Comparison of ENCODE assay signal across 9 mouse cellular contexts in the genomic region with DNA sequence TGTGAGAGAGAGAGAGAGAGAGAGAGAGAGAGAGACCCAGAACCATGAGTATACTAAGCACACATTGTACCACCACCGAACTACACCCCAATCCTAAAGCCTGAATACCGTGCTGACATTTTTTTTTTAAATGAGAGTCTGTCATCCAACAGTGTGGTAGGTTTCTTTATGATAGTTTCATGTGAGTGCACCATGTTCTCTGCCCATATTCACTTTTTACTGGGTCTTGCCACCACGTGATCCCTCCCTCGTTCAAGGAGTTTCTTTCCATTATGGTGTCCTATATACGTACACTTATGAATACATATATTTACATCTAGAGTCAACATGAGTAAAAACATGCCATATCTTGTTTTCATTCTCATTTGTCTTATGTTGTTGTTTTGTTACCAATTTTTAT. TPM values are rescaled to one million over a fixed set of nuclear protein-coding genes. Genes with fewer than 3 reads are reported as not detected.
DNase-seq lines count a peak whose midpoint lies in the region; ATAC-seq and TF ChIP-seq lines count a peak whose summit lies in the region.
"Had no signal": no experiment of that assay in that cellular context is flagged by ENCODE, and none has a peak within 500 bp of the region (broad histone marks: within the 10 kb centered on the region; RNA-seq: fewer than 3 reads in every experiment).

No protein-coding gene starts in this region.

- H3K27me3 ChIP-seq in forebrain, embryonic 12.5 days = no peaks in the 10 kb centered on the region; the same call in 1 of the 2 replicates
- no peaks in the 10 kb centered on the region for H3K27me3 ChIP-seq in forebrain, embryonic 16.5 days (replicated peaks; ENCODE audit: control insufficient read depth, insufficient read depth, low read length)
- no peaks in the 10 kb centered on the region for H3K27me3 ChIP-seq in spleen, adult 2 months (ENCODE audit: control insufficient read depth, insufficient read depth, low read length)
- H3K27me3 ChIP-seq in limb, embryonic 15.5 days = no peaks in the 10 kb centered on the region; the same call in 1 of the 2 replicates
- no peaks in the 10 kb centered on the region for H3K27me3 ChIP-seq in stomach, embryonic 16.5 days (ENCODE audit: control insufficient read depth, insufficient read depth, low read length)

- H3K9me3 ChIP-seq in forebrain, embryonic 12.5 days = no peaks in the 10 kb centered on the region
- no peaks in the 10 kb centered on the region for H3K9me3 ChIP-seq in forebrain, embryonic 16.5 days (ENCODE audit: control insufficient read depth, low read length)
- H3K9me3 ChIP-seq in limb, embryonic 15.5 days = no peaks in the 10 kb centered on the region
- no peaks in the 10 kb centered on the region for H3K9me3 ChIP-seq in stomach, embryonic 16.5 days (replicated peaks; ENCODE audit: control insufficient read depth, low read length)

- H3K36me3 ChIP-seq in forebrain, embryonic 12.5 days (replicated peaks) = no peaks in the 10 kb centered on the region
- H3K36me3 ChIP-seq in forebrain, embryonic 16.5 days (ENCODE audit: control insufficient read depth, insufficient read depth) = no peaks in the 10 kb centered on the region
- H3K36me3 ChIP-seq in spleen, adult 2 months (ENCODE audit: control insufficient read depth, insufficient read depth, low read length) = no peaks in the 10 kb centered on the region
- H3K36me3 ChIP-seq in limb, embryonic 15.5 days = no peaks in the 10 kb centered on the region
- no peaks in the 10 kb centered on the region for H3K36me3 ChIP-seq in stomach, embryonic 16.5 days (ENCODE audit: control insufficient read depth, insufficient read depth, low read length)

- no peak overlapping the region for H3K27ac ChIP-seq in forebrain, embryonic 12.5 days
- no peak overlapping the region for H3K27ac ChIP-seq in forebrain, embryonic 16.5 days (ENCODE audit: low read length)
- no peak overlapping the region for H3K27ac ChIP-seq in spleen, adult 2 months (ENCODE audit: insufficient read depth, low read length)
- H3K27ac ChIP-seq in limb, embryonic 15.5 days = no peak overlapping the region
- H3K27ac ChIP-seq in stomach, embryonic 16.5 days (ENCODE audit: low read length) = no peak overlapping the region

- no peak overlapping the region for H3K9ac ChIP-seq in forebrain, embryonic 12.5 days
- no peak overlapping the region for H3K9ac ChIP-seq in forebrain, embryonic 16.5 days (replicated peaks; ENCODE audit: low read depth, low read length)
- H3K9ac ChIP-seq in limb, embryonic 15.5 days = no peak overlapping the region
- 0 out of 2 replicates have a peak overlapping the region, but pooled peaks have one; percentile 81 for H3K9ac ChIP-seq in stomach, embryonic 16.5 days (ENCODE audit: low read length)

- H3K4me3 ChIP-seq in forebrain, embryonic 12.5 days (replicated peaks) = peak overlapping the region; percentile 61; the same call in 1 of the 2 replicates
- H3K4me3 ChIP-seq in forebrain, embryonic 16.5 days (replicated peaks; ENCODE audit: low read length) = no peak overlapping the region; the same call in 1 of the 2 replicates
- peak overlapping the region; percentile 83 for H3K4me3 ChIP-seq in spleen, adult 2 months (ENCODE audit: extremely low read depth, insufficient read depth, insufficient read length)
- H3K4me3 ChIP-seq in limb, embryonic 15.5 days = peak overlapping the region; percentile 61; the same call in 1 of the 2 replicates
- H3K4me3 ChIP-seq in stomach, embryonic 16.5 days (replicated peaks; ENCODE audit: low read length) = peak overlapping the region; percentile 81

- no peak for ATAC-seq in forebrain, embryonic 12.5 days (ENCODE audit: low FRiP score)
- no peak for ATAC-seq in forebrain, embryonic 16.5 days
- ATAC-seq in limb, embryonic 15.5 days (ENCODE audit: insufficient number of reproducible peaks, low FRiP score, low TSS enrichment, low read depth) = no peak
- ATAC-seq in stomach, embryonic 16.5 days (ENCODE audit: insufficient read depth, low FRiP score) = no peak

- peak overlapping the region; percentile 88 for H3K4me2 ChIP-seq in forebrain, embryonic 12.5 days
- no peak overlapping the region; the same call in 1 of the 2 replicates for H3K4me2 ChIP-seq in forebrain, embryonic 16.5 days (ENCODE audit: low read length)
- peak overlapping the region; percentile 95; the same call in 1 of the 2 replicates for H3K4me2 ChIP-seq in limb, embryonic 15.5 days
- H3K4me2 ChIP-seq in stomach, embryonic 16.5 days (ENCODE audit: low read depth, low read length) = peak overlapping the region; percentile 67

- 73% methylated on average over 5 of the region's 5 CpGs for WGBS in forebrain, embryonic 12.5 days
- 69% methylated on average over 5 of the region's 5 CpGs for WGBS in forebrain, embryonic 16.5 days
- WGBS in spleen, adult 2 months = 38% methylated on average over 5 of the region's 5 CpGs
- 81% methylated on average over 5 of the region's 5 CpGs for WGBS in limb, embryonic 15.5 days
- 72% methylated on average over 5 of the region's 5 CpGs for WGBS in stomach, embryonic 16.5 days

- DNase-seq in spleen, adult 2 months (ENCODE audit: low read depth in 1 of 2, low spot score in 2 of 2) = no peak
- DNase-seq in spleen, postnatal 14 days (ENCODE audit: low spot score in 2 of 2) = no peak
- no peak for DNase-seq in cerebellum, postnatal 14 days
- DNase-seq in thymus, postnatal 14 days = no peak
- DNase-seq: cerebellum, adult 11 months had no signal

- TF ChIP-seq POLR2A in spleen, adult 2 months (IDR thresholded peaks at IDR 0.05; ENCODE audit: low read depth, low read length) = no peak

- peaks cover 8% of the 10 kb centered on the region; the same call in 1 of the 2 replicates for H3K4me1 ChIP-seq in forebrain, embryonic 12.5 days
- no peaks in the 10 kb centered on the region for H3K4me1 ChIP-seq in forebrain, embryonic 16.5 days (replicated peaks; ENCODE audit: control insufficient read depth, insufficient read depth, low read length)
- H3K4me1 ChIP-seq in spleen, adult 2 months (ENCODE audit: control insufficient read depth, insufficient read depth, insufficient read length) = peaks cover 3% of the 10 kb centered on the region; the same call in 1 of the 2 replicates
- H3K4me1 ChIP-seq in limb, embryonic 15.5 days = peaks cover 5% of the 10 kb centered on the region; the same call in 1 of the 2 replicates
- no peaks in the 10 kb centered on the region; the same call in 1 of the 2 replicates for H3K4me1 ChIP-seq in stomach, embryonic 16.5 days (ENCODE audit: control insufficient read depth, insufficient read depth, low read length)

- TF ChIP-seq CTCF in spleen, adult 2 months (IDR thresholded peaks at IDR 0.05; ENCODE audit: extremely low read depth, insufficient read depth, insufficient read length, insufficient replicate concordance) = no peak

RNA-seq across cellular contexts. Expression of gene Manba, which starts 0.9 kb away (rescaled TPM):
- polyA plus RNA-seq in forebrain, embryonic 12.5 days (2016; fragmentation: Nextera tagmentation; extraction: Ambion mirVana) = 3.6 and 4.6 TPM in 2 replicates
- polyA plus RNA-seq in forebrain, embryonic 16.5 days (2015; fragmentation: Nextera tagmentation; extraction: Ambion mirVana) = 4.3 and 4.6 TPM in 2 replicates
- polyA plus RNA-seq in spleen, adult 2 months (2012; rRNA removed) = 4.4 and 5.1 TPM in 2 replicates
- 7.4 and 9.5 TPM in 2 replicates for polyA plus RNA-seq in limb, embryonic 15.5 days (2015; fragmentation: Nextera tagmentation; extraction: Ambion mirVana)
- 16.8 and 18.3 TPM in 2 replicates for polyA plus RNA-seq in stomach, embryonic 16.5 days (2015; fragmentation: Nextera tagmentation; extraction: Ambion mirVana)

RNA-seq across cellular contexts. Expression of gene Ube2d3, which starts 48.4 kb away (rescaled TPM):
- 519 and 542 TPM in 2 replicates for polyA plus RNA-seq in forebrain, embryonic 12.5 days (2016; fragmentation: Nextera tagmentation; extraction: Ambion mirVana)
- 383 and 423 TPM in 2 replicates for polyA plus RNA-seq in forebrain, embryonic 16.5 days (2015; fragmentation: Nextera tagmentation; extraction: Ambion mirVana)
- 174 and 242 TPM in 2 replicates for polyA plus RNA-seq in spleen, adult 2 months (2012; rRNA removed)
- polyA plus RNA-seq in limb, embryonic 15.5 days (2015; fragmentation: Nextera tagmentation; extraction: Ambion mirVana) = 467 and 488 TPM in 2 replicates
- polyA plus RNA-seq in stomach, embryonic 16.5 days (2015; fragmentation: Nextera tagmentation; extraction: Ambion mirVana) = 456 and 465 TPM in 2 replicates
